Mouse (Mus musculus): ENCODE data around the gene Bpifb2. TPM values are rescaled to one million over a fixed set of nuclear protein-coding genes. Genes with fewer than 3 reads are reported as not detected.

Bpifb2 gene
- not detected for total RNA-seq (2023)

DNA sequence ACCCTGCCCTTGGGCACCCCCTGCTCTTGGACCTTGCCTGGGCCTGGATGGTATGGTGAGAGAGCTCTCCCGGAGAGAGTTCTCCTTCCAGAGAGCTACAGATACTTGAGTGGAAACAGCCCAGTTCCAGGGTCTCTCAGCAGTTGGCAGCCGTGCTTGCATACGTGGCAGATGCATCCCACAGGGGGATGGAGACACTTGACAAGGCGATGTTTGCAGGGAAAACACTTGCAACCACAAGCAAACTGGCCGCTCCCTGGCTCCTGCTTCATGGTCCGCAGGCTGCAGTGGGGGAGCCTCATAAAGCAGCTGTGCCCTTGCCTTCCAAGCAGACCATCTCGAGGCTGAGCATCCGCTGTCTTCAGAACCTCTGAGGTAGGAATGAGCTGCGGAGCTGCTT is at the start of gene Bpifb2:
Bpifb2 (plus strand) TSS at position 301 of the 400 bp plus-strand sequence.

DNA sequence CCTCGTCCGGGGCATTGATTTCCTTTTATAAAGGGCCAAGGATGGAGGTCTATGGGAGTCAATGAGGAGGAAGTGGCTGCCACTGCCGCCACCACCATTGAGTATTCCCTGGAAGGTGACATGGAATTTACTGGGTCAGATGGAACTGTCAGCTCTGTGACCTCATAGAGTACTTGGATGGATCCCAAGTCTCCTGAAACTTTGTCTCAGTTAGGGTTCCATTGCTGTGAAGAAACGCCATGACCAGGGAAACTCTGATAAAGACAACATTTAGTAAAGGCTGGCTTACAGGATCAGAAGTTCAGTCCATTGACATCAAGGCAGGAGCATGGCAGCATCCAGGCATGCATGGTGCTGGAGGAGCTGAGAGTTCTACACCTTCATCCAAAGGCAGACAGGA is 3.9 kb upstream of the Bpifb2 start, which contains the start of gene Sun5:
Sun5 (minus strand) TSS at position 101 of the 400 bp plus-strand sequence.

DNA sequence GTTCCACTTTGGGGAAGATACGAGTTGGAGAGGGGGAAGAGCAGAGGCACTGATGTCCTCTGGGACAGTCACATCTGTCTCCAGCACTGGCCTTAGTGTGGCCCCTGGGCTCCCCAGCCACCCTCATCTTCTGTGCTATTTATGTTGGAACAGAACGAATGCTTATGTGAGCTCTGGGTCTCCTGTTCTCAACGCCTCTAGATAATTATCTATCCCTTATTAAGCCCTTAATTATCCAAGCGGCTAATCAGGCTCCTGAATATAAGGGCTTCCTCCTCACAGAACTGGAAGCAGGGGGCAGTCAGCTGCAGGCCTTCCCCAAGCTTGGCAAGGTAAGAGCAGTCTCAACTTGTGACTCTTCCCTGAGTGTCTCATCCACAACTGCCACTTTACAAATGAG is 25.2 kb downstream of the Bpifb2 start, which contains the start of gene Bpifb6:
Bpifb6 (plus strand) TSS at position 301 of the 400 bp plus-strand sequence.

DNA sequence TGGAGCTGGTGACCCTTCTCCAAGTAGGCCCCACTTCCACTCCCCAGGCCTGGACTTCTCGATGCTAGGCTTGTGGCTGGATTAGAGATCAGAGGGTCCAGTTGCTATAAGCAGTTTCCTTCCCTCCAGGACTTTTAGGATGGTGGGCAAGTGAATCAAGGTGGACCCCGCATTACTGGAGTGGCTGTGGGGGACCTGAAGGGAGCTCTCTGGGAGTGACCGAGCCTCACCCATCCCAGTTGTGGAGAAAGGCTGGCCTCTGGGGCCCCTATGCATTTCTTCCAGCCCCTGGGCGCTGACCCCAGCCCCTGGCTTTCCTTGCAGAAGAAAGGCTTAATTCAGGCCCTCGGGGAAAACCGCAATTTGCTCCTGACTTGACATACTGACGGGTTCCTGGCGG is 43.1 kb downstream of the Bpifb2 start, which contains the start of gene Bpifb3:
Bpifb3 (plus strand) TSS at position 301 of the 400 bp plus-strand sequence.

DNA sequence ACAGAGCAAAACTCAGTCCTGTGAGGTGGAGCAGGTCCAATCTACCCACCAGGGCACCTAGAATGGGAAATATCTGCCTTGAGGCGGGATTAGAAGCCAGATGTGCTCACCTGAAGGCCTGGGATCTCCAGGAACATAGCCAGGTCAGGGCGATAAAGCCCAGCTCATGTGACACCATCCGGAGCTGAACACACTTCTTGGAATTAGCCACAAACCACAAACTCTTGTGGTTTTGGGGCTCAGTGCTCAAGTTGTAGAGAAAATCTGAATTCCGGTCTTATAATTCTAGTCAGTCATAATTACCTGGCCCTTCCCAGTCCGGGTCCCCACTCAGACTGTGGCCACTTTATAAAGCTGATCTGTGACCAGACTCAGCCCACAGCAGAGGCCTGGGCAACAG is 63.0 kb downstream of the Bpifb2 start, which contains the start of gene Bpifb4:
Bpifb4 (plus strand) TSS at position 370 of the 400 bp plus-strand sequence.

Other genes starting within 250 kb of the Bpifb2 start
- gene Commd7, start 242.3 kb upstream of the Bpifb2 start, total RNA-seq (2023): 36.2 TPM
- gene Dnmt3b, start 225.6 kb upstream of the Bpifb2 start, total RNA-seq (2023): 9.6 TPM
- not detected for gene Dnmt3c, start 178.4 kb upstream of the Bpifb2 start, total RNA-seq (2023)
- gene Mapre1, start 133.8 kb upstream of the Bpifb2 start, total RNA-seq (2023): 132 TPM
- 0.65 TPM for gene Efcab8, start 95.1 kb upstream of the Bpifb2 start, total RNA-seq (2023)
- not detected for gene Sun5, start 4.0 kb upstream of the Bpifb2 start, total RNA-seq (2023)
- gene Bpifb6, start 25.3 kb downstream of the Bpifb2 start, total RNA-seq (2023): not detected
- gene Bpifb3, start 43.2 kb downstream of the Bpifb2 start, total RNA-seq (2023): not detected
- gene Bpifb4, start 63.2 kb downstream of the Bpifb2 start, total RNA-seq (2023): not detected
- not detected for gene Bpifa6, start 99.9 kb downstream of the Bpifb2 start, total RNA-seq (2023)
- not detected for gene Bpifa2, start 133.2 kb downstream of the Bpifb2 start, total RNA-seq (2023)

Measured in CD4-positive naive resting alpha-beta T cell, adult 57 days (primary cell).